Mouse (Mus musculus) spleen, adult 2 months (tissue): ENCODE data around the gene Rest. TPM values are rescaled to one million over a fixed set of nuclear protein-coding genes. Genes with fewer than 3 reads are reported as not detected.
A peak's percentile ranks its signal among the peaks of the same experiment; 100 is the strongest.
"Not testable (repeated sequence)": the region's sequence is repeated elsewhere in the genome, so short reads cannot be mapped to it uniquely, and the experiment has no call there.

Experiments
- DNase-seq, 2 experiments: peaks; one replicate each; pipeline versions ENCODE4 v3.0.0 to v3.0.0-alpha.2; 2012 to 2021; ENCODE audit warnings: low spot score in 2 of 2, low read depth in 1 of 2
- H3K27ac ChIP-seq: fragments of 200-500 bp; 2 replicates; pipeline ENCODE4 v1.5.1; 2012; ENCODE audit warnings: low read length, inconsistent platforms; ENCODE audit not compliant: insufficient read depth
- H3K27me3 ChIP-seq: fragments of 200-500 bp; 2 replicates; pipeline ENCODE4 v1.6.1; 2012; ENCODE audit warnings: mild to moderate bottlenecking, moderate library complexity, low read length, inconsistent platforms; ENCODE audit not compliant: control insufficient read depth, insufficient read depth
- H3K36me3 ChIP-seq: fragments of 200-500 bp; 2 replicates; pipeline ENCODE4 v1.6.1; 2012; ENCODE audit warnings: mild to moderate bottlenecking, low read length, inconsistent platforms; ENCODE audit not compliant: control insufficient read depth, insufficient read depth
- H3K4me1 ChIP-seq: fragments of 200-500 bp; 2 replicates; pipeline ENCODE4 v1.6.1; 2011; ENCODE audit warnings: inconsistent platforms; ENCODE audit not compliant: control insufficient read depth, insufficient read depth, insufficient read length
- H3K4me3 ChIP-seq: fragments of 200-500 bp; 2 replicates; pipeline ENCODE4 v1.5.1; 2011; ENCODE audit warnings: mild to moderate bottlenecking, inconsistent platforms; ENCODE audit not compliant: insufficient read depth, insufficient read length; ENCODE audit errors: extremely low read depth
- CTCF ChIP-seq: fragments of 200-500 bp; IDR thresholded peaks from 2 replicates; pipeline ENCODE4 v1.5.1; 2011; ENCODE audit warnings: mild to moderate bottlenecking, inconsistent platforms; ENCODE audit not compliant: insufficient read depth, insufficient read length, insufficient replicate concordance; ENCODE audit errors: extremely low read depth
- POLR2A ChIP-seq: fragments of 200-500 bp; IDR thresholded peaks from 2 replicates; pipeline ENCODE4 v1.6.1; 2011; ENCODE audit warnings: low read depth, low read length, inconsistent platforms
- WGBS: fragments of 180-500 bp; shearing (Covaris S2); methylation state at CpG from one replicate; pipeline ENCODE4 v1.1.7; 2018; 5-methylcytosine and 5-hydroxymethylcytosine counted together
- polyA plus RNA-seq: library from polyadenylated mRNA; depleted of rRNA; stranded (reverse); fragments of >200 nt; gene quantifications from 2 replicates; pipeline ENCODE4 v1.2.3, GENCODE M21; 2012; rRNA removed

Gene Rest
- 6.5 and 8.0 TPM in 2 replicates for polyA plus RNA-seq

GRCm38 (mm10) chr5:77265081-77265670 lies at the start of gene Rest:
TSS of gene Rest (plus strand) at chr5:77265491.
- peaks cover 9% of the 10 kb centered on the region for H3K36me3 ChIP-seq
- H3K4me3 ChIP-seq: peak within 1 kb of the TSS; percentile 84
- TF ChIP-seq POLR2A (peak; percentile 34), CTCF (no peak)
- 1% methylated on average over 71 of the region's 78 CpGs for WGBS
- H3K27ac ChIP-seq: peak within 1 kb of the TSS; percentile 96
- 0 out of 2 replicates have a peak, but pooled peaks cover 2% of the 10 kb centered on the region for H3K27me3 ChIP-seq
- peak in 1 of 2 experiments; percentile 66 for DNase-seq
- peaks cover 7% of the 10 kb centered on the region for H3K4me1 ChIP-seq

DNA sequence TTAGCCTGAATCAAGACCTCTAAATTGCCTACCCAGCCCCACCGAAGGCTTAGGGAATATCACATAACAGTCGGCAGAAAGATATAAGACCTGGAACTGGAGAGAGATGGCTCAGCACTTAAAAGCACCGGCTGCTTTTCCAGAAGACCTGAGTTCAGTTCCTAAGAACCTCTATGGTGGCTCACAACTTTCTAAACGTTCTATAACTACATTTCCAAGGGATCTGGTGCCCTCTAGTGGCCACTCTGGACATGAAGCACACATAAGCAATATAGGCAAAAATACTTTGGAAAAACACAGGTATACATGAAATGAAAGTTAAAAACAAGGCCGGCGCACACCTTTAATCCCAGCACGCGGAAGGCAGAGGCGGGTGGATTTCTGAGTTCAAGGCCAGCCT lies 48.1 kb upstream of the Rest start:
- Histone ChIP-seq H3K4me3 (no peak overlapping the region), H3K4me1 (no peaks in the 10 kb centered on the region), H3K27ac (no peak overlapping the region), H3K27me3 (no peaks in the 10 kb centered on the region), H3K36me3 (no peaks in the 10 kb centered on the region)
- WGBS: 13% methylated on average over 9 of the region's 9 CpGs
- TF ChIP-seq POLR2A (no peak), CTCF (no peak)
- DNase-seq: peak; percentile 53 to 68

DNA sequence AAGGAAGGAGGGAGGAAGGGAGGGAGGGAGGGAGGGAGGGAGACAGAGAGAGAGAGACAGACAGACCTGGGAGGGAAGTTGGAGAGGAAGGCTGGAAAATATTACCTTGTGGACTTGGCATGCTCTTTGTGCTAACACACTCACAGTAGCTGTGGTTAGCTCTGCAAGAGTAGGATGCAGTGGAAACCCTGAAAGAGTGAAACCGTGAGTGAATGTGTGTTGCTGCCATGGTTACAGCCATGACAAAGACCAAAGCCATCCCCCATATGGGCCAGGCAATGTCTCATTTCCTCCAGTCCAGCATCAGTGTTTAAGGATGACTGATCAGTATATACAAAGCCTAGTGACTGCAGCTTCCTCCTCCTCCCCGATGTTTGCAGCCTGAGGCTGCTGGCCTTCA lies 47.6 kb upstream of the Rest start:
- no peaks in the 10 kb centered on the region for H3K27me3 ChIP-seq
- TF ChIP-seq CTCF (no peak), POLR2A (no peak)
- DNase-seq: peak in 1 of 2 experiments; percentile 27
- no peaks in the 10 kb centered on the region for H3K36me3 ChIP-seq
- no peak overlapping the region for H3K27ac ChIP-seq
- H3K4me1 ChIP-seq: no peaks in the 10 kb centered on the region
- H3K4me3 ChIP-seq: no peak overlapping the region
- 4% methylated on average over 2 of the region's 2 CpGs for WGBS

GRCm38 (mm10) chr5:77223043-77223975 lies 42.0 kb upstream of the Rest start:
- DNase-seq: peak in 1 of 2 experiments; percentile 16
- no peaks in the 10 kb centered on the region for H3K4me1 ChIP-seq
- no peak overlapping the region for H3K27ac ChIP-seq
- H3K36me3 ChIP-seq: no peaks in the 10 kb centered on the region
- H3K27me3 ChIP-seq: no peaks in the 10 kb centered on the region
- 66% methylated on average over 11 of the region's 11 CpGs for WGBS
- TF ChIP-seq CTCF: peak; percentile 39; the same call in 1 of the 2 replicates
- TF ChIP-seq POLR2A: no peak
- no peak overlapping the region for H3K4me3 ChIP-seq

DNA sequence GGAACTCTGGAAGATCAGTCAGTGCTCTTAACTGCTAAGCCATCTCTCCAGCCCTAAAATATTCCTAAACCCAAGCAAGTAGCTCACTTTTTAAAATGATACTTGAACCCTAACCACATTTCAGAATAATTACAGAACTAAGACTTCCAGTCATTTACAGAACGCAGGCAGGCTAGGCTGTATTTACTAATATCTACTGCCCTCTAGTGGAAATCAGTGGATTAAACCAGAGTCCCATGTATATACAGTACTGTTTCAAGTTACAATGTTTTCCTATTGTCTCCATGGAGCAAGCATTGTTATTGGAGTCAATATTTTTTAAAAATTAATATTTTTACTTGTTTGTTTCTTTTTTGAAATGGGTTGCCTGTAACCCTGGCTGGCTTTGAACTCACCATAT lies 36.3 kb upstream of the Rest start:
- no peaks in the 10 kb centered on the region for H3K36me3 ChIP-seq
- no peaks in the 10 kb centered on the region for H3K4me1 ChIP-seq
- no peaks in the 10 kb centered on the region for H3K27me3 ChIP-seq
- TF ChIP-seq POLR2A (no peak), CTCF (no peak)
- 7% methylated on average over 1 of the region's 1 CpGs for WGBS
- H3K4me3 ChIP-seq: no peak overlapping the region
- no peak for DNase-seq
- H3K27ac ChIP-seq: no peak overlapping the region

- H3K4me3 ChIP-seq, DNase-seq, H3K4me1 ChIP-seq, H3K27ac ChIP-seq, H3K36me3 ChIP-seq, H3K27me3 ChIP-seq: not testable (repeated sequence)
- 96% methylated on average over 4 of the region's 4 CpGs for WGBS
Observed at GRCm38 (mm10) chr5:77231863-77232262, 33.4 kb upstream of the Rest start.

DNA sequence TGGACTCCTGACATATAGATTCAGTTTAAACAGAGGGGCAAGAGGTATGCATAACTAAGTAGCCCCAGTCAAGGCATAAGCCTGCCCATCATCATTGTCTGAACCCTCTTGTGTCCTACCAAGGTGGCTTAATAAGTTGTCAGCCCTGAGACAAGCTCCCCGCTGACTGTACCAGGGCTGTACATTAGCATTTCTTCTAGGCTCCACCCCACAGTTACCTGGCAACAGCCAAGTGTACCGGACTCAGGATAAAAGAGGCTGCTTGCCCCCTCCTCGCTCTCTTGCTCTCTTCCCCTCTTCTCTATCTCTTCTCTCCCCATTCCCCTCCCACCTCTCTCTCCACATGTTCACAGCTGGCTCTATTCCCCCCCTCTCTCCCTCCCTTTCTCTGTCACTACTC lies 30.4 kb upstream of the Rest start:
- Histone ChIP-seq H3K36me3 (no peaks in the 10 kb centered on the region), H3K4me3 (no peak overlapping the region), H3K27me3 (no peaks in the 10 kb centered on the region), H3K27ac (no peak overlapping the region), H3K4me1 (no peaks in the 10 kb centered on the region; the same call in 1 of the 2 replicates)
- TF ChIP-seq POLR2A (no peak), CTCF (no peak)
- 85% methylated on average over 3 of the region's 3 CpGs for WGBS
- no peak for DNase-seq
